Comparison of ENCODE assay signal across 22 mouse cellular contexts in genomic region chr6:37862893-37863292, GRCm38 (mm10). TPM values are rescaled to one million over a fixed set of nuclear protein-coding genes. Genes with fewer than 3 reads are reported as not detected.
DNase-seq lines count a peak whose midpoint lies in the region; ATAC-seq lines count a peak whose summit lies in the region.
"Had no signal": no experiment of that assay in that cellular context is flagged by ENCODE, and none has a peak within 500 bp of the region (broad histone marks: within the 10 kb centered on the region; RNA-seq: fewer than 3 reads in every experiment).

No protein-coding gene starts in this region.

- H3K4me2 ChIP-seq in liver, embryonic 11.5 days: no peak overlapping the region
- no peak overlapping the region for H3K4me2 ChIP-seq in stomach, embryonic 15.5 days
- H3K4me2 ChIP-seq in midbrain, embryonic 15.5 days: no peak overlapping the region
- no peak overlapping the region for H3K4me2 ChIP-seq in hindbrain, embryonic 13.5 days
- H3K4me2 ChIP-seq: heart, embryonic 15.5 days; hindbrain, embryonic 15.5 days; midbrain, embryonic 12.5 days had no signal

- H3K9me3 ChIP-seq in heart, embryonic 10.5 days: no peaks in the 10 kb centered on the region
- no peaks in the 10 kb centered on the region for H3K9me3 ChIP-seq in liver, embryonic 11.5 days (ENCODE audit: control insufficient read depth, low read length)
- H3K9me3 ChIP-seq in stomach, embryonic 15.5 days: no peaks in the 10 kb centered on the region
- H3K9me3 ChIP-seq in midbrain, embryonic 15.5 days: no peaks in the 10 kb centered on the region
- no peaks in the 10 kb centered on the region for H3K9me3 ChIP-seq in hindbrain, embryonic 13.5 days
- H3K9me3 ChIP-seq: heart, embryonic 15.5 days; hindbrain, embryonic 15.5 days; midbrain, embryonic 12.5 days had no signal

- no peaks in the 10 kb centered on the region for H3K27me3 ChIP-seq in heart, embryonic 10.5 days (ENCODE audit: insufficient read depth, poor library complexity, severe bottlenecking)
- no peaks in the 10 kb centered on the region for H3K27me3 ChIP-seq in liver, embryonic 11.5 days (replicated peaks; ENCODE audit: control insufficient read depth, insufficient read depth, low read length)
- H3K27me3 ChIP-seq in stomach, embryonic 15.5 days (replicated peaks): no peaks in the 10 kb centered on the region
- H3K27me3 ChIP-seq in midbrain, embryonic 15.5 days (replicated peaks): no peaks in the 10 kb centered on the region
- H3K27me3 ChIP-seq in hindbrain, embryonic 13.5 days: no peaks in the 10 kb centered on the region
- H3K27me3 ChIP-seq: heart, embryonic 15.5 days; hindbrain, embryonic 15.5 days; midbrain, embryonic 12.5 days had no signal

- H3K9ac ChIP-seq in liver, embryonic 11.5 days (ENCODE audit: low read depth, low read length): no peak overlapping the region
- no peak overlapping the region for H3K9ac ChIP-seq in stomach, embryonic 15.5 days
- H3K9ac ChIP-seq in midbrain, embryonic 15.5 days: no peak overlapping the region
- no peak overlapping the region for H3K9ac ChIP-seq in hindbrain, embryonic 13.5 days
- H3K9ac ChIP-seq: heart, embryonic 15.5 days; hindbrain, embryonic 15.5 days; midbrain, embryonic 12.5 days had no signal

- DNase-seq in heart, embryonic 10.5 days (ENCODE audit: low spot score): peak; percentile 90
- no peak for DNase-seq in heart, postnatal 4 days
- peak; percentile 68 for DNase-seq in R1 (ENCODE audit: low read depth, low spot score)
- DNase-seq in liver, embryonic 11.5 days (ENCODE audit: low spot score): no peak
- no peak for DNase-seq in adrenal gland, postnatal 10 days
- DNase-seq: B cell, adult 2 months; cerebellum, adult 11-12 months; gastrocnemius, postnatal 10 days; kidney, adult 11 months; kidney, postnatal 10 days; layer of hippocampus, postnatal 36 days; lung, adult 18-20 months; lung, postnatal 36 days; right cerebral cortex, adult 18-20 months; thymus, postnatal 4 days had no signal

- no peak overlapping the region for H3K27ac ChIP-seq in heart, embryonic 10.5 days
- H3K27ac ChIP-seq in liver, embryonic 11.5 days (ENCODE audit: low read depth, low read length): peak overlapping the region; percentile 56; the same call in 1 of the 2 replicates
- no peak overlapping the region for H3K27ac ChIP-seq in stomach, embryonic 15.5 days
- H3K27ac ChIP-seq in midbrain, embryonic 15.5 days: no peak overlapping the region
- H3K27ac ChIP-seq in hindbrain, embryonic 13.5 days: no peak overlapping the region
- H3K27ac ChIP-seq: heart, embryonic 15.5 days; hindbrain, embryonic 15.5 days; midbrain, embryonic 12.5 days had no signal

- 55% methylated on average over 7 of the region's 7 CpGs for WGBS in heart, embryonic 10.5 days
- 45% methylated on average over 7 of the region's 7 CpGs for WGBS in liver, embryonic 11.5 days
- 81% methylated on average over 7 of the region's 7 CpGs for WGBS in stomach, embryonic 15.5 days
- 89% methylated on average over 7 of the region's 7 CpGs for WGBS in midbrain, embryonic 15.5 days
- WGBS in hindbrain, embryonic 13.5 days: 94% methylated on average over 7 of the region's 7 CpGs

- ATAC-seq in liver, embryonic 11.5 days (replicated peaks; ENCODE audit: low FRiP score): peak; percentile 93
- peak; percentile 50; the same call in 1 of the 2 replicates for ATAC-seq in stomach, embryonic 15.5 days (ENCODE audit: insufficient read depth, low FRiP score, low read depth)
- ATAC-seq in midbrain, embryonic 15.5 days (replicated peaks): no peak
- no peak for ATAC-seq in hindbrain, embryonic 13.5 days (ENCODE audit: low FRiP score)
- ATAC-seq: forebrain, embryonic 14.5 days had no signal

- H3K4me1 ChIP-seq in heart, embryonic 10.5 days: no peaks in the 10 kb centered on the region
- no peaks in the 10 kb centered on the region for H3K4me1 ChIP-seq in liver, embryonic 11.5 days (replicated peaks; ENCODE audit: control insufficient read depth, insufficient read depth, low read length)
- no peaks in the 10 kb centered on the region for H3K4me1 ChIP-seq in stomach, embryonic 15.5 days
- no peaks in the 10 kb centered on the region for H3K4me1 ChIP-seq in midbrain, embryonic 15.5 days
- no peaks in the 10 kb centered on the region for H3K4me1 ChIP-seq in hindbrain, embryonic 13.5 days (replicated peaks)
- H3K4me1 ChIP-seq: heart, embryonic 15.5 days; hindbrain, embryonic 15.5 days; midbrain, embryonic 12.5 days had no signal

- H3K36me3 ChIP-seq in heart, embryonic 10.5 days: no peaks in the 10 kb centered on the region
- no peaks in the 10 kb centered on the region for H3K36me3 ChIP-seq in liver, embryonic 11.5 days (ENCODE audit: control insufficient read depth, insufficient read depth, low read length)
- H3K36me3 ChIP-seq in stomach, embryonic 15.5 days: no peaks in the 10 kb centered on the region
- no peaks in the 10 kb centered on the region for H3K36me3 ChIP-seq in midbrain, embryonic 15.5 days (replicated peaks)
- H3K36me3 ChIP-seq in hindbrain, embryonic 13.5 days: no peaks in the 10 kb centered on the region
- H3K36me3 ChIP-seq: heart, embryonic 15.5 days; hindbrain, embryonic 15.5 days; midbrain, embryonic 12.5 days had no signal

- no peak overlapping the region for H3K4me3 ChIP-seq in heart, embryonic 10.5 days
- H3K4me3 ChIP-seq in liver, embryonic 11.5 days (ENCODE audit: low read depth, low read length): no peak overlapping the region
- H3K4me3 ChIP-seq in stomach, embryonic 15.5 days (replicated peaks): no peak overlapping the region
- H3K4me3 ChIP-seq in midbrain, embryonic 15.5 days: no peak overlapping the region
- H3K4me3 ChIP-seq in hindbrain, embryonic 13.5 days: no peak overlapping the region
- H3K4me3 ChIP-seq: heart, embryonic 15.5 days; hindbrain, embryonic 15.5 days; midbrain, embryonic 12.5 days had no signal

RNA-seq across cellular contexts. Expression of gene Trim24, which starts 7.7 kb away (rescaled TPM):
- 10.2 and 15.4 TPM in 2 replicates for polyA plus RNA-seq in heart, embryonic 10.5 days (2016; fragmentation: Nextera tagmentation; extraction: Ambion mirVana)
- total RNA-seq in heart, postnatal 4 days (2021): 10 to 100 TPM; 50.8 to 60.3 TPM
- 14.1 and 15.1 TPM in 2 replicates for polyA plus RNA-seq in liver, embryonic 11.5 days (2014; fragmentation: Nextera tagmentation; extraction: Ambion mirVana)
- 10.7 and 11.8 TPM in 2 replicates for polyA plus RNA-seq in stomach, embryonic 15.5 days (2015; fragmentation: Nextera tagmentation; extraction: Ambion mirVana)
- polyA plus RNA-seq in midbrain, embryonic 15.5 days (2015; fragmentation: Nextera tagmentation; extraction: Ambion mirVana): 19.9 and 21.2 TPM in 2 replicates
- polyA plus RNA-seq in hindbrain, embryonic 13.5 days (2015; fragmentation: Nextera tagmentation; extraction: Ambion mirVana): 21.6 and 22.5 TPM in 2 replicates
- 10 to 100 TPM; 39.2 to 49.9 TPM for total RNA-seq in adrenal gland, postnatal 10 days (2021)

Comparison
In these comparisons a context has a peak if more than half of its experiments do, and no peak if none do; other contexts are left out.
1. DNase-seq: peak in heart, embryonic 10.5 days (single experiment) and R1 (single experiment); none in heart, postnatal 4 days (single experiment), liver, embryonic 11.5 days (single experiment) and adrenal gland, postnatal 10 days (single experiment).
2. ATAC-seq: peak in liver, embryonic 11.5 days (single experiment) and stomach, embryonic 15.5 days (single experiment); none in midbrain, embryonic 15.5 days (single experiment) and hindbrain, embryonic 13.5 days (single experiment).